Mouse (Mus musculus) layer of hippocampus, postnatal 25 days (tissue): ENCODE data around the gene Pank2. TPM values are rescaled to one million over a fixed set of nuclear protein-coding genes. Genes with fewer than 3 reads are reported as not detected.
"Not testable (repeated sequence)": the region's sequence is repeated elsewhere in the genome, so short reads cannot be mapped to it uniquely, and the experiment has no call there.

Experiments
- DNase-seq, 2 experiments: peaks; one replicate each; pipeline ENCODE4 v3.0.0; 2022; ENCODE audit warnings: mixed read lengths in 2 of 2, low spot score in 1 of 2; ENCODE audit errors: extremely low spot score in 1 of 2
- total RNA-seq, 2 experiments: library from RNA; stranded (reverse); gene quantifications; 2 replicates each; pipeline ENCODE4 v1.2.3; 2021

Gene Pank2
- 10 to 100 TPM; 55.7 to 63.8 TPM for total RNA-seq

GRCm38 (mm10) chr2:131262213-131262672 lies at the start of gene Pank2:
Pank2 (plus strand) TSS chr2:131262495.
- DNase-seq: peak; percentile 89 to 91

GRCm38 (mm10) chr2:131213773-131214172 lies 48.5 kb upstream of the Pank2 start:
- DNase-seq: no peak

- no peak for DNase-seq
These were observed 46.1 kb upstream of the Pank2 start for GRCm38 (mm10) chr2:131215941-131216858.

DNA sequence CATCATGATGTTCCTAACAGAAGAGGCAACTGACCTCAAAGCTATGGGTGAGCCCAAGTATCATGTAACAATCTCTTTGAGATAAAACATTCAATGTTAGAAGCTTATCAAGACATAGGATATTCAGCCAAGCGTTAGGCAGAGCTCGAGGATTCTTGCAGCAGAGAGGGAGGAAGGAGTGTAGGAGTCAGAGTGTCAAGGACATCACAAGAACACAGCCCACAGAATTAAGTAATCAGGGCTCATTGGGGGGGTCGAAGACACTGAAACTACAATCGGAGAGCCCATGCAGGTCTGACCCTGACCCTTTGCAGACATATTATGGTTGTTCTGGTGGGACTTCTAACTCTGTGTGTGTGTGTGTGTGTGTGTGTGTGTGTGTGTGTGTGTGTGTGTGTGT lies 42.3 kb upstream of the Pank2 start:
- DNase-seq: no peak

DNA sequence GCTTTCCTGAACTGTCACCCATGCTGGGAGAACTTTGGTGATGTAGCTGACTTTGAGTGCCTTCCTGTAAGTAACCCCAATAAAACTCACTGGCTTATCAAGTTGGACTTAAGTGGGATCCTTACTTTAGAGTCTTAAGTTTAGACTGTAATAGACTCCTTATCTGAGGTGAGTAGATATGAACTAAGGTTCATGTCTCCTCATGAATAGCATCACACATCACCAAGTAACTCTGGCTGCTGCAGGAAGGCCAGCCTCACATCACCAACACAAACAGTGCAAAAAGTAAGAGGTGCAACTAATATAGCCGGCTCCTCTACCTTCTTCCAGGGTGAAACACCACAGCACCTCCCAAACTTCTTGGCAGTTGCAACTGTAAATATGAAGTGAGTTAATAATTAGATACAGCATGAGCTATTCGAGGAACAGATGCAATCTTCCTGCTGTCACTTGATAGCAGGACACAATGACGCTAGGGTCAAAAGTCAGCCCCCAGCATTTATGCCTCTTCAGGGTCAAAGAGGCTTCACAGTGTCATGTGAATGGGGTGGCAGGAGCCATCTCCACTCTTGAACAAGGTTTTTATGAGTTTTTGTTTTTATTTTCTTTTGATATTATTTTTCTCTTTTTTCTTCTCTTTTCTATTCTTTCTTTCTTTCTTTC lies 40.3 kb upstream of the Pank2 start:
- no peak for DNase-seq

GRCm38 (mm10) chr2:131222562-131222961 lies 39.7 kb upstream of the Pank2 start:
- DNase-seq: no peak

DNA sequence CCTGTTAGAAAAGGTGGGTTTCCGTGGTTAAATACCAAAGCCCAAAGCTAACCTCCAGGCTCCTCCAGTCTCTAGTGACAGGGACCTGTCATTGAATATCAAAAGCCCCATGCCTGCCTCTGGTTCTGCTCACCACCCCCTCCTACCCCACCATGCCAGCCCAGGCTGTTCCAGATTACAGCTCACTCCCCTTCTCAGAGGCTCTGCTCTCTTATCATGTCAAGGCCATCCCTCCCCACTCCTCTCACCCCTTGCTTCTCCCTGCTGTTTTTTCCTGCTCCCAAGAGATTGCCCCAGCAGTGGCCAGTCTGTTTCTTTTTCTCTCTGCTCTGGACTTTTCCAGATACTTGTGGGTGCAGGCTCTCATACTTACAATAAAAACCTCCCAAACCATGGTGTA lies 38.7 kb upstream of the Pank2 start:
- no peak for DNase-seq

DNA sequence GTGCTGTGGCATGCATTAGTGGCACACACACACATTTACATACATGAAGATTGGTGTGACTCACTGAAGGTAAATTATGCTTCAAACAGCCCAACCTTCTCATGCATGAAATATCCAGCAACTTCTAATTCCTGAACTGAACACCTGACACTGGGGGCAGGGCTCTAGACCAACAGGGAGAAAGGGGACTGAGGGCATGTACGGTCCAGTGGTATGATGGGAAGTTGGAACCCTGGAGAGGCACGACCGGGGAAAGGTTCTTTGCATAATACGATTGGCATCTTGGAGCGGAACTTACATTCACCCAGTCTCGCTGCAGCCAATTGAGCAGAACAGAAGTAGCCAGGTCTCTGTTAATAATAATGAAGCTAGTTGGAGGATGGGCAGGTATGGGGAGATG lies 37.1 kb upstream of the Pank2 start:
- DNase-seq: no peak

GRCm38 (mm10) chr2:131226669-131227068 lies 35.6 kb upstream of the Pank2 start:
- not testable (repeated sequence) for DNase-seq

- DNase-seq: no peak
These were observed 35.1 kb upstream of the Pank2 start for GRCm38 (mm10) chr2:131227243-131227642.

GRCm38 (mm10) chr2:131232558-131232957 lies 29.7 kb upstream of the Pank2 start:
- DNase-seq: no peak

DNA sequence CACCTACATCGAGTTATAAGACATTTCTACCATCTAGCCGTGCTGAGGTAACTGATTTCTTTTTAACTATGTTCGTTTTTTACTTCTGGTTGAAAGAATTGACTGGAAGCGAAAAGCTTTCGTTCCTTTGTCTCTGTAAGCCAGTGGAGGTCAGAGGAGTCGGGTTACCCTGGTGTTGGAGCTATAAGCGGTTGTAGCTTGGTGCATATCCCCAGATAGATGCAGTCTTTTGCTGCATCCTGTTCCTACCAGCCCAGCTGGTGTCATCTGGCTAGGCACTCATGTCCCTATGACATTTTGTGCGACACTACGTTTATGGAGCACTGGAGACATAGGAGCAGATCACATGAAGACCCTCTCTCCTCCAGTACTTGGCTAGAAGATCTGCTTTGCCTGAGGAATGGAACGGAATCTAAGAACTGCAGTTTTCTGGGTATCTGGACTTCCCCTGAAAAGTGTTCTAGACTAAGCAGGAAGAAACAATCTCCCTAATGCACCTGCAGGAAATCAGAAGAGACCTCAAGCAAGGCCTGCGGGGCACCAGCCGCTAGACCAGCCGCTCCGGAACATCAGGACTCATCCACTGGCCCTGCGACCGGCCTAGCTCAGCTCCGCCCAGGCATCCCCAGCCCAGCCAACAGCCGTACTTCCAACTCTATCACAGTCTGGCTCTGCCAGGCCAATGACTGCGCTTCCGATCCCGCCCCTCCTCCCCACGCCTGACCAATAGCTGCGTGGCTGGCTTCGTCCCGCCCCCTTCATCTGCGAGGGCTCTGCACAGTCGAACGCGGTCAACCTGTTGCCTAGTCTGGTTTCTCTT lies 28.8 kb upstream of the Pank2 start, which contains the start of gene Mavs:
Mavs (plus strand) TSS at position 757 of the 820 bp plus-strand sequence.
- DNase-seq: peak; percentile 69 to 75

DNA sequence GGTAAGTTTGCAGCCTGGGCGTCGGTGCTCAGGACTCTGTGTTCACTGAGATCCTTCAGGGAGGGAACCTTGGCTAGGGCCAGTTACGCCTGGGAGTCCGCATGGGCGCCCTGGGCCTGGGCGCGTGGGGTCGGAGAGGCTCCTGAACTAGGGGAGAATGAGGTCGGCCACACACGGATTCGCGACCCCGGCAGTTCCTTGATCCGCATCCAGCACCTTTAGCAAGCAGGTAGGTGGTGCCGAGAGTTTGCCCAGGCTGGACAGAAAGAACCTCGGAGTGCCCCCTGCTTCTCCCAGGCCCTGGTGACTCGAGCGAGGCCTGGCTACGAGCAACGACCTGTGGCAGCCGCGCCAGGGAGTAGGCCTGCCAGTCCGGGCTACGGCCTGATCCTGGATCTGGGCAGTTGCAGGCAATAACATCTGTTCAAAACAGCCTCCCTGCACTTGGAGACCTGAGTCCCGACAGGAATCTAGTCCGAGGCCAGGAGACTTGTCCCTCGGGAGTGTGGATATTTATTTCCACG lies 28.1 kb upstream of the Pank2 start:
- DNase-seq: no peak

- DNase-seq: no peak
These were observed 27.2 kb upstream of the Pank2 start for GRCm38 (mm10) chr2:131234970-131235635.

DNA sequence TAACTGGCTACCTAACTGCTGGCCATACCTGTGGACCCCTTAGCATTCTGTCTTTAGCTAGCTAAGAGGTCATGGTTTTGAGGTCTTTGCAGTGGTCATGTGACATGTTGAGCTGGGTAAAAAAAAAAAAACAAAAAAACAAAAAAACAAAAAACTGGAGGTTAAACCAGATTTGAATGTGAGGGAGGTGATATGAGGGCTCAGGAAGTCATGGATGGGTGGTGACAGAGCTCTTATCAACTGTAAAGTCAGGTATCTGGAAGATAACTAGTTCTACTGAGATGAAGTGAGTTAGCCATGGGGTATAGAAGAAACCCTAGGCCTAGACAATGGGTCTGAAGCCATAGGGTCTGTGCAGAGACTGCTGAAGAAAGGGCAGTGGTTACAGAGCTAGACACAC lies 20.1 kb upstream of the Pank2 start:
- DNase-seq: no peak

- no peak for DNase-seq
These were observed 19.4 kb upstream of the Pank2 start for GRCm38 (mm10) chr2:131242929-131243328.

DNA sequence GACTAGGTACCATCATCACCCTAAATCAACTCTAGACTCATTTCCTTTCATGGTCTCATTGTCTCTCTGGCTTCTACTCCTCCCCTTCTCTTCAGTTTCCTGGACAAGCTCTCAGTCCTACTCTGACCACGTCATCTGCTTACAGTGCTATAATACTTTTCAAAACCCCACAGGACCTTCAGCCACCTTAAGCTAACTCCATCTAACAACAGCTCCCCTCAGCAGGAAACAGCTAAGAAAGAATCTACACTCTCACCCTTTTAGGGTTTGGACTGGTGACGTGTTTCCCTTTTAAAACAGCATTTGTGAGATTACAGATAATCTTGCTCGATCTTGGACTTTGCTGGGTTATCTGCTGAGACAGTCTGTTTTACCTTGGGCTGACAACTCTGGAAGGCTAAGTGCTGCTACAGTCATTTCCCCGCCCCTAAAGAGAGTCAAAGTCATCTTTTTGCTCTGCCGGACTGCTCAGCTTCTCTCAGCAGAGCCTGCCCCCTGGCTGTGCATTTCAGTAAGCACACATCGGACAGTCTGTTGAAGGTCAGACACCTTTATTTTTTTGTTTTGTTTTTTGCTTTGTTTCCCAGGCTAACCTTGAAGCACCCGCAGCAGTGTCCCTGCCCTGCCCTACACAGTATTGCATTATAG lies 8.5 kb upstream of the Pank2 start:
- DNase-seq: peak in 1 of 2 experiments; percentile 38

GRCm38 (mm10) chr2:131254329-131254713 lies 8.0 kb upstream of the Pank2 start:
- no peak for DNase-seq

DNA sequence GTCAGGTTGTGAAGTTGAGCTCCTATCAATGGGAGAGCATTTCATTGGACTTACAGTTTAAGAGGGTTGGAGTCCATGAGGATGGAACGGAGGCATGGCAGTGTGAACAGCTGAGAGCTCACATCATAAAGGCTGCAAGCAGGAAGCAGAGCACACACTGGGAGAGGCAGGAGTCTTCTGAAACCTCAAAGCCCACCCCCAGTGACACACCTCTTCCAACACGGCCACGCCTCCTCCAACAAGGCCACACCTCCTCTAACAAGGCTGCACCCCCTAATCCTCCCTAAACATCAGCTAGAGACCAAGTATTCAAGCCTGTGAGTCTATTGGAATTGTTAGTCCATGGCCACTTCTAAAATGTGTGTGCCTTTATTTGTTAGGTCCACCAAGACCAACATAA lies 6.6 kb upstream of the Pank2 start:
- DNase-seq: no peak
